Mouse (Mus musculus) stomach, postnatal 0 days (tissue): Measurements from ENCODE around the gene Sohlh2.

ENCODE experiments used
- CTCF ChIP-seq: IDR thresholded peaks from 2 replicates; pipeline ENCODE4 v1.5.1; 2016; ENCODE audit warnings: antibody characterized with exemption, low read depth, mild to moderate bottlenecking, moderate library complexity
- EP300 ChIP-seq: optimal IDR thresholded peaks from 2 replicates; pipeline ENCODE3; 2016; ENCODE audit warnings: antibody characterized with exemption

DNA sequence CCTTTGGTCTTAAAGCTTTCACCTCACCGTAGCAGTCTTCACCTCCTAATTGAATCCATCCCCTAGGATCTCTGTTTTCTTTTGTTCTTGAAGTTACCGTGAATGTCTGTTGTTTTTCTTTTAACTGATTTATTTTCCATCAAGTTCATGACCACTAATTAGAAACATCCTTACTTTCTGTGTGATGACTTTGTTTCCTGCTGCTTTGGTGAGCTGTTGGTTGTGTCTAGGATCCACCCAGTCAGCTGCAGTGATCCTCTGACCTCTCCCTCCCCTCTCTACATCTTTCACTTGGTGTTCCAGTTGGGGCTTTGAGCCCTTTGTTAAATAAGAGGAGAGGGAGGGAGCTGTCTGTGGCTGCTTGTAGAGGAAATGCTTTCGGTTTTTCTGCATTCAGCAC is 33.7 kb upstream of the Sohlh2 start:
- no peak for TF ChIP-seq CTCF
- TF ChIP-seq EP300 = no peak
